Mouse (Mus musculus) layer of hippocampus, adult 6 months (tissue): Measurements from ENCODE around the gene Vps11. TPM values are rescaled to one million over a fixed set of nuclear protein-coding genes. Genes with fewer than 3 reads are reported as not detected.

ENCODE experiments used
- long read RNA-seq, 2 experiments: library from polyadenylated mRNA; unstranded; transcript quantifications; one replicate each; pipeline ENCODE4 v2.0.0; 2019 to 2020
- microRNA-seq: library from miRNA; unstranded; fragments of <30 nt; microRNA quantifications from one replicate; pipeline ENCODE4 v1.2.0, GENCODE M21; 2020
- polyA plus RNA-seq: library from polyadenylated mRNA; unstranded; fragments of <200 nt; fragmentation: Nextera tagmentation; gene quantifications from 2 replicates; pipeline ENCODE4 v1.2.3, GENCODE M21; 2021

The Vps11 gene
- polyA plus RNA-seq = 48.4 and 50.0 TPM in 2 replicates
- long read RNA-seq, experiment 1, transcript Vps11-201 (16 exons, 3,536 nt) = major isoform, 91 of 129 reads
- long read RNA-seq, experiment 1, partial matches to known transcripts = 28 of 129 reads
- long read RNA-seq, experiment 1, other reads (novel, unspliced or antisense) = 10 of 129 reads
- long read RNA-seq, experiment 2, transcript Vps11-201 (16 exons, 3,536 nt) = major isoform, 767 of 849 reads
- long read RNA-seq, experiment 2, partial matches to known transcripts = 29 of 849 reads
- long read RNA-seq, experiment 2, other reads (novel, unspliced or antisense) = 53 of 849 reads

GRCm38 (mm10) chr9:44361190-44361917 is at the start of gene Vps11:
TSS of gene Vps11 (minus strand) at chr9:44361670.

GRCm38 (mm10) chr9:44406906-44407751 is 45.7 kb upstream of the Vps11 start, which contains the start of the genes Rps25 and Trappc4:
TSS of gene Rps25 (plus strand) at chr9:44407139.
TSS of gene Trappc4 (minus strand) at chr9:44407600.

GRCm38 (mm10) chr9:44396684-44397411 is 35.4 kb upstream of the Vps11 start, which contains the start of gene Slc37a4:
TSS of gene Slc37a4 (plus strand) at chr9:44396852.

GRCm38 (mm10) chr9:44379054-44379834 is 17.8 kb upstream of the Vps11 start, which contains the start of gene Hyou1:
TSS of gene Hyou1 (plus strand) at chr9:44379490.

GRCm38 (mm10) chr9:44343781-44344421 is 17.6 kb downstream of the Vps11 start, which contains the start of gene Hmbs:
TSS of gene Hmbs (minus strand) at chr9:44344228.

GRCm38 (mm10) chr9:44334396-44335330 is 26.8 kb downstream of the Vps11 start, which contains the start of gene H2afx:
TSS of gene H2afx (plus strand) at chr9:44334694.

GRCm38 (mm10) chr9:44325768-44326370 is 35.6 kb downstream of the Vps11 start, which contains the start of gene Dpagt1:
TSS of gene Dpagt1 (plus strand) at chr9:44326019.

GRCm38 (mm10) chr9:44319887-44320798 is 41.3 kb downstream of the Vps11 start, which contains the start of gene C2cd2l:
TSS of gene C2cd2l (minus strand) at chr9:44320285.

GRCm38 (mm10) chr9:44305466-44306079 is 55.9 kb downstream of the Vps11 start, which contains the start of gene Hinfp:
TSS of gene Hinfp (minus strand) at chr9:44305671.

Small RNA genes within 50 kb of the gene (microRNA-seq; reads per million reads assigned to microRNA genes)
- gene Gm44335 (not detected), gene Mir7085 (1.7 reads per million)

Other genes with a start within 250 kb of the Vps11 start
- gene Gm49380, start 248.2 kb downstream of the Vps11 start, polyA plus RNA-seq = 0.10 and 0.14 TPM in 2 replicates
- 10.8 and 13.6 TPM in 2 replicates for gene Rnf26, start 248.2 kb downstream of the Vps11 start, polyA plus RNA-seq
- 2.6 and 2.8 TPM in 2 replicates for gene Mcam, start 227.2 kb downstream of the Vps11 start, polyA plus RNA-seq
- 11.8 and 12.1 TPM in 2 replicates for gene Cbl, start 127.6 kb downstream of the Vps11 start, polyA plus RNA-seq
- 14.2 and 18.1 TPM in 2 replicates for gene Ccdc153, start 121.0 kb downstream of the Vps11 start, polyA plus RNA-seq
- gene Pdzd3, start 110.2 kb downstream of the Vps11 start, polyA plus RNA-seq = 0.90 and 1.1 TPM in 2 replicates
- gene Nlrx1, start 93.1 kb downstream of the Vps11 start, polyA plus RNA-seq = 6.2 and 7.2 TPM in 2 replicates
- gene Abcg4, start 73.1 kb downstream of the Vps11 start, polyA plus RNA-seq = 25.1 and 26.3 TPM in 2 replicates
- gene Hinfp, start 56.0 kb downstream of the Vps11 start, polyA plus RNA-seq = 2.9 and 4.2 TPM in 2 replicates
- 17.9 and 19.0 TPM in 2 replicates for gene C2cd2l, start 41.4 kb downstream of the Vps11 start, polyA plus RNA-seq
- 10.3 and 12.5 TPM in 2 replicates for gene Dpagt1, start 35.7 kb downstream of the Vps11 start, polyA plus RNA-seq
- gene H2afx, start 27.0 kb downstream of the Vps11 start, polyA plus RNA-seq = 40.3 and 56.5 TPM in 2 replicates
- 32.2 and 38.1 TPM in 2 replicates for gene Hmbs, start 17.4 kb downstream of the Vps11 start, polyA plus RNA-seq
- gene Hyou1, start 17.8 kb upstream of the Vps11 start, polyA plus RNA-seq = 19.2 and 19.5 TPM in 2 replicates
- gene Slc37a4, start 35.2 kb upstream of the Vps11 start, polyA plus RNA-seq = 20.2 and 25.1 TPM in 2 replicates
- 2,038 and 2,060 TPM in 2 replicates for gene Rps25, start 45.5 kb upstream of the Vps11 start, polyA plus RNA-seq
- 191 and 194 TPM in 2 replicates for gene Trappc4, start 45.9 kb upstream of the Vps11 start, polyA plus RNA-seq
- gene Ccdc84, start 56.9 kb upstream of the Vps11 start, polyA plus RNA-seq = 3.3 and 3.5 TPM in 2 replicates
- gene Foxr1, start 79.5 kb upstream of the Vps11 start, polyA plus RNA-seq = not detected in 2 replicates
- gene Upk2, start 93.3 kb upstream of the Vps11 start, polyA plus RNA-seq = not detected in 2 replicates
- gene Bcl9l, start 121.2 kb upstream of the Vps11 start, polyA plus RNA-seq = 3.1 and 3.2 TPM in 2 replicates
- not detected in 2 replicates for gene Cxcr5, start 200.2 kb upstream of the Vps11 start, polyA plus RNA-seq
- 18.4 and 20.2 TPM in 2 replicates for gene Ddx6, start 243.2 kb upstream of the Vps11 start, polyA plus RNA-seq